In the genomic region with DNA sequence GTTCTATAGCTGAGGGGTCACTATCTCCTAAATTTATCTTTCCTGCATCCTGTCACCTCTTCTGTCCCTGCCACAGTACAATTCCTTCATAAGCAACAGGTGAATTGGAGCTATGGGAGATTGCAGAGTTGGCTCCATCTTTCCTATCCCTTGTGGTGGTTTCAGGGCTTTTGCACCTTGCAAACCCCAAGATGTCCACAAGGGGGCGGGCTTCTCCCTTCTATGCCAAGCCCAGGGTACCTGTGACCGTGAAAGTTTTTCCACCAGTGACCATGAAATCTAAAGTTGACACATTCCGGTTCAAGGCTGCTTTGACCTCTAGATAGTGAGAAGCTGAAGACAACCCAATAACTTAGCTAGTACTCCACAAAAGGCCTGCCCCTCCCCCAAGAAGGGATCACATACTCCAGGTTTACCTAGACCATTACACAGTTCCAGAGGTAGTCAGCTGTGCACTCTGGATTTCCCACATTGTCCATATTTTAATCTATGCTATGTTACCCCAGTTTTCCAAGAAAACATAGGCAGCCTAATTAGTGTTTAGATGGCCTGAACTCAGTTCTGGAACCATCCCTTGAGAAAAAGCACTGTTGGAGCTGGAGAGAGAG, we compare ENCODE assay signal across 9 mouse cellular contexts. TPM values are rescaled to one million over a fixed set of nuclear protein-coding genes. Genes with fewer than 3 reads are reported as not detected.
DNase-seq lines count a peak whose midpoint lies in the region; ATAC-seq lines count a peak whose summit lies in the region.
"Had no signal": no experiment of that assay in that cellular context is flagged by ENCODE, and none has a peak within 500 bp of the region (broad histone marks: within the 10 kb centered on the region; RNA-seq: fewer than 3 reads in every experiment).

No protein-coding gene starts in this region.

- H3K4me2 ChIP-seq in midbrain, embryonic 16.5 days (ENCODE audit: low read length), result no peak overlapping the region

- H3K36me3 ChIP-seq in limb, embryonic 10.5 days, result no peaks in the 10 kb centered on the region
- no peaks in the 10 kb centered on the region for H3K36me3 ChIP-seq in midbrain, embryonic 16.5 days (ENCODE audit: control insufficient read depth, insufficient read depth, low read length)

- no peak overlapping the region for H3K4me3 ChIP-seq in limb, embryonic 10.5 days
- H3K4me3 ChIP-seq in midbrain, embryonic 16.5 days (ENCODE audit: low read depth, low read length), result no peak overlapping the region

- peaks cover 3% of the 10 kb centered on the region for H3K4me1 ChIP-seq in limb, embryonic 10.5 days
- peaks cover 2% of the 10 kb centered on the region for H3K4me1 ChIP-seq in midbrain, embryonic 16.5 days (ENCODE audit: control insufficient read depth, insufficient read depth, low read length)

- H3K27me3 ChIP-seq in limb, embryonic 10.5 days (ENCODE audit: low read depth, poor library complexity, severe bottlenecking), result peaks cover 48% of the 10 kb centered on the region
- peaks cover 41% of the 10 kb centered on the region for H3K27me3 ChIP-seq in midbrain, embryonic 16.5 days (ENCODE audit: control insufficient read depth, insufficient read depth, low read depth, low read length)

- H3K27ac ChIP-seq in limb, embryonic 10.5 days, result no peak overlapping the region
- H3K27ac ChIP-seq in midbrain, embryonic 16.5 days (ENCODE audit: low read length), result no peak overlapping the region
- H3K27ac ChIP-seq: macrophage had no signal

- no peak overlapping the region for H3K9ac ChIP-seq in midbrain, embryonic 16.5 days (ENCODE audit: low read depth, low read length)

- no peaks in the 10 kb centered on the region for H3K9me3 ChIP-seq in limb, embryonic 10.5 days (replicated peaks)
- H3K9me3 ChIP-seq in midbrain, embryonic 16.5 days (replicated peaks; ENCODE audit: control insufficient read depth, low read length, poor library complexity, severe bottlenecking), result no peaks in the 10 kb centered on the region

- WGBS in limb, embryonic 10.5 days, result 19% methylated on average over 3 of the region's 3 CpGs
- 11% methylated on average over 3 of the region's 3 CpGs for WGBS in midbrain, embryonic 16.5 days

- peak; percentile 50 for DNase-seq in gastrocnemius, adult 18-20 months (ENCODE audit: low spot score)
- no peak for DNase-seq in gastrocnemius, postnatal 25 days
- DNase-seq in c-Kit-positive CD71-positive TER-119-positive erythroid progenitor cells, embryonic 14.5 days (ENCODE audit: low spot score), result peak; percentile 53
- DNase-seq in frontal cortex, adult 2 months (ENCODE audit: extremely low spot score in 1 of 2, low spot score in 1 of 2), result peak; percentile 23 to 88
- DNase-seq in kidney, adult 18-20 months, result peak; percentile 85
- peak; percentile 88 for DNase-seq in limb, embryonic 10.5 days (ENCODE audit: low spot score)
- DNase-seq in spleen, postnatal 4 days (ENCODE audit: low spot score in 2 of 2), result peak; percentile 71 to 91

- ATAC-seq in midbrain, embryonic 16.5 days, result peak; percentile 48; the same call in 1 of the 2 replicates

RNA-seq across cellular contexts. Expression of gene Cyp26a1, which starts 6.4 kb away (rescaled TPM):
- not detected for total RNA-seq in gastrocnemius, adult 18-20 months (2021)
- under 1 TPM in 1 of 2 experiments, not detected in 1; 0.38 TPM for total RNA-seq in gastrocnemius, postnatal 25 days (2021)
- polyA plus RNA-seq in frontal cortex, adult 2 months (2012; rRNA removed), result 0.16 and 0.29 TPM in 2 replicates
- polyA plus RNA-seq in limb, embryonic 10.5 days (2016; fragmentation: Nextera tagmentation; extraction: Ambion mirVana), result 3.6 and 4.2 TPM in 2 replicates
- polyA plus RNA-seq in midbrain, embryonic 16.5 days (2015; fragmentation: Nextera tagmentation; extraction: Ambion mirVana), result 0.16 TPM in 1 of 2 replicates, not detected in the other
- polyA plus RNA-seq: macrophage had no signal

RNA-seq across cellular contexts. Expression of gene Cyp26c1, which starts 18.6 kb away (rescaled TPM):
- not detected for total RNA-seq in gastrocnemius, adult 18-20 months (2021)
- under 1 TPM in 1 of 2 experiments, not detected in 1; 0.16 TPM for total RNA-seq in gastrocnemius, postnatal 25 days (2021)
- not detected in 2 replicates for polyA plus RNA-seq in frontal cortex, adult 2 months (2012; rRNA removed)
- polyA plus RNA-seq in limb, embryonic 10.5 days (2016; fragmentation: Nextera tagmentation; extraction: Ambion mirVana), result 0.49 TPM in 1 of 2 replicates, not detected in the other
- polyA plus RNA-seq in midbrain, embryonic 16.5 days (2015; fragmentation: Nextera tagmentation; extraction: Ambion mirVana), result not detected in 2 replicates
- polyA plus RNA-seq: macrophage had no signal
